1 mouse cellular context compared by ENCODE assay signal in genomic region chr8:61397139-61397538, GRCm38 (mm10).
TF ChIP-seq lines count a peak whose summit lies in the region.

No protein-coding gene starts in this region.

TF ChIP-seq in MEL, 35 proteins besides CTCF, POLR2A, EP300 and RAD21 (continued from another document):
- no peak for TF ChIP-seq ELF1 (IDR thresholded peaks at IDR 0.05; ENCODE audit: low read depth, low read length)
- peak; percentile 49; the same call in 1 of the 2 replicates for TF ChIP-seq TAL1 (IDR thresholded peaks at IDR 0.05; ENCODE audit: low read length)
- no peak; the same call in 1 of the 2 replicates for TF ChIP-seq BHLHE40 (IDR thresholded peaks at IDR 0.05; ENCODE audit: borderline replicate concordance, low read depth, low read length)
- TF ChIP-seq MXI1 (IDR thresholded peaks at IDR 0.05; ENCODE audit: low read depth, low read length) = peak; percentile 10; the same call in 1 of the 2 replicates
- no peak for TF ChIP-seq GABPA (IDR thresholded peaks at IDR 0.05; ENCODE audit: low read depth, low read length)
- no peak for TF ChIP-seq NELFE (IDR thresholded peaks at IDR 0.05; ENCODE audit: low read depth, low read length)
- no peak for TF ChIP-seq ZNF384 (IDR thresholded peaks at IDR 0.05; ENCODE audit: low read depth, low read length)
